Mouse (Mus musculus) G1E (cell line): ENCODE data around the gene Gna12.

ENCODE experiments used
- CTCF ChIP-seq: IDR thresholded peaks from 2 replicates; pipeline ENCODE4 v1.5.1; 2012; ENCODE audit warnings: low read depth, low read length, inconsistent platforms, mixed read lengths
- GATA1 ChIP-seq: IDR thresholded peaks from 2 replicates; pipeline ENCODE4 v1.6.1; 2012; ENCODE audit warnings: borderline replicate concordance, low read length, inconsistent platforms, mixed read lengths

DNA sequence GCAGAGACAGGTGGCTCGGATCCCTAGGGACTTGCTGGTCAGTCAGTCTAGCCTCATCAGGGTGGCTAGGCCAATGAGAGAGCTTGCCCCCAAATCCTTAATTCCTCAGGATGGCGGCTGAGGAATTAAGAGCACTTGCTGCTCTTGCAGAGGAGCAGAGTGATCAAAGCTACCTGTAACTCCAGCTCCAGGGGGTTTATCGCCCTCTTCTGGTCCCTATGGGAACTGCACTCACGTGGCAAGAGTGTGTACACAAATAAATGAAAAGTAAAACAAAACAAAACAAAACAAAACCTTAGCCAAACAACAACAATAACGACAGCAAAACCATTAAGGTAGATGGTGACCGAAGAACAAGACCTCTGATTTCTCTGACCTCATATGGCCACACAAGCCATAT lies 48.4 kb upstream of the Gna12 start:
- TF ChIP-seq CTCF (no peak), GATA1 (no peak)
